Mouse (Mus musculus): ENCODE results near the gene Atp13a3.
"Not testable (repeated sequence)": the region's sequence is repeated elsewhere in the genome, so short reads cannot be mapped to it uniquely, and the experiment has no call there.

Gene Atp13a3

GRCm38 (mm10) chr16:30405925-30406670 is at the start of gene Atp13a3:
Gene Atp13a3 (minus strand): TSS chr16:30405975.
- in situ Hi-C loops (cut with MboI): no loop called here

GRCm38 (mm10) chr16:30453213-30453975 is 47.6 kb upstream of the Atp13a3 start:
- in situ Hi-C loops (cut with MboI): no loop called here

GRCm38 (mm10) chr16:30451174-30451573 is 45.4 kb upstream of the Atp13a3 start:
- in situ Hi-C loops (cut with MboI): not testable (repeated sequence)

- in situ Hi-C loops (cut with MboI): no loop called here
Measured at GRCm38 (mm10) chr16:30449017-30449416, 43.2 kb upstream of the Atp13a3 start.

- in situ Hi-C loops (cut with MboI): no loop called here
Measured at GRCm38 (mm10) chr16:30448169-30448568, 42.4 kb upstream of the Atp13a3 start.

- in situ Hi-C loops (cut with MboI): no loop called here
Measured at GRCm38 (mm10) chr16:30447642-30448041, 41.9 kb upstream of the Atp13a3 start.

GRCm38 (mm10) chr16:30443411-30443810 is 37.6 kb upstream of the Atp13a3 start:
- in situ Hi-C loops (cut with MboI): no loop called here

GRCm38 (mm10) chr16:30442451-30442850 is 36.7 kb upstream of the Atp13a3 start:
- in situ Hi-C loops (cut with MboI): no loop called here

- in situ Hi-C loops (cut with MboI): no loop called here
Measured at GRCm38 (mm10) chr16:30441409-30441808, 35.6 kb upstream of the Atp13a3 start.

- in situ Hi-C loops (cut with MboI): no loop called here
Measured at GRCm38 (mm10) chr16:30439841-30440240, 34.1 kb upstream of the Atp13a3 start.

- in situ Hi-C loops (cut with MboI): no loop called here
Measured at GRCm38 (mm10) chr16:30439411-30439810, 33.6 kb upstream of the Atp13a3 start.

GRCm38 (mm10) chr16:30436276-30436675 is 30.5 kb upstream of the Atp13a3 start:
- in situ Hi-C loops (cut with MboI): no loop called here

- in situ Hi-C loops (cut with MboI): no loop called here
Measured at GRCm38 (mm10) chr16:30435393-30435792, 29.6 kb upstream of the Atp13a3 start.

GRCm38 (mm10) chr16:30433148-30433547 is 27.4 kb upstream of the Atp13a3 start:
- in situ Hi-C loops (cut with MboI): no loop called here

GRCm38 (mm10) chr16:30432111-30432510 is 26.3 kb upstream of the Atp13a3 start:
- in situ Hi-C loops (cut with MboI): no loop called here

- in situ Hi-C loops (cut with MboI): no loop called here
Measured at GRCm38 (mm10) chr16:30430512-30431088, 24.8 kb upstream of the Atp13a3 start.

- in situ Hi-C loops (cut with MboI): no loop called here
Measured at GRCm38 (mm10) chr16:30428753-30429260, 23.0 kb upstream of the Atp13a3 start.

GRCm38 (mm10) chr16:30427466-30427865 is 21.7 kb upstream of the Atp13a3 start:
- in situ Hi-C loops (cut with MboI): no loop called here

- in situ Hi-C loops (cut with MboI): no loop called here
Measured at GRCm38 (mm10) chr16:30427003-30427402, 21.2 kb upstream of the Atp13a3 start.

- in situ Hi-C loops (cut with MboI): no loop called here
Measured at GRCm38 (mm10) chr16:30425980-30426379, 20.2 kb upstream of the Atp13a3 start.

- in situ Hi-C loops (cut with MboI): no loop called here
Measured at GRCm38 (mm10) chr16:30424053-30424452, 18.3 kb upstream of the Atp13a3 start.

- in situ Hi-C loops (cut with MboI): no loop called here
Measured at GRCm38 (mm10) chr16:30416707-30417106, 10.9 kb upstream of the Atp13a3 start.

- in situ Hi-C loops (cut with MboI): no loop called here
Measured at GRCm38 (mm10) chr16:30416284-30416683, 10.5 kb upstream of the Atp13a3 start.

All from mature B cell (primary cell).